In genomic region chr1:135972576-135972975, GRCm38 (mm10) we compare ENCODE assay signal across 18 mouse cellular contexts. TPM values are rescaled to one million over a fixed set of nuclear protein-coding genes. Genes with fewer than 3 reads are reported as not detected.
"Had no signal": no experiment of that assay in that cellular context is flagged by ENCODE, and none has a peak within 500 bp of the region (broad histone marks: within the 10 kb centered on the region; RNA-seq: fewer than 3 reads in every experiment).

No protein-coding gene starts in this region.

- DNase-seq: gastrocnemius, adult 2 months; gastrocnemius, postnatal 10 days; gastrocnemius, postnatal 25 days; heart, adult 18-20 months; heart, postnatal 10 days; heart, postnatal 4 days; kidney, adult 18-20 months; kidney, adult 8-10 months; kidney, postnatal 10 days; kidney, postnatal 25 days; kidney, postnatal 4 days; liver; liver, embryonic 13.5 days had no signal

RNA-seq across cellular contexts. Expression of gene Igfn1, which starts 33.6 kb away (rescaled TPM):
- total RNA-seq: granulocyte monocyte progenitor cell, adult 5-6 weeks had no signal

RNA-seq across cellular contexts. Expression of gene Pkp1, which starts 53.6 kb away (rescaled TPM):
- total RNA-seq: gastrocnemius, adult 2 months; granulocyte monocyte progenitor cell, adult 5-6 weeks; heart, adult 18-20 months; heart, adult 8-10 months; heart, postnatal 25 days; layer of hippocampus, adult 2 months; layer of hippocampus, postnatal 25 days had no signal
